ENCODE assay signal across 11 mouse cellular contexts in genomic region chr7:112502845-112503244, GRCm38 (mm10).
A peak's percentile ranks its signal among the peaks of the same experiment; 100 is the strongest.
DNase-seq lines count a peak whose midpoint lies in the region; ATAC-seq and TF ChIP-seq lines count a peak whose summit lies in the region.
"Had no signal": no experiment of that assay in that cellular context is flagged by ENCODE, and none has a peak within 500 bp of the region (broad histone marks: within the 10 kb centered on the region; RNA-seq: fewer than 3 reads in every experiment).

No protein-coding gene starts in this region.

- TF ChIP-seq CTCF in gastrocnemius, adult 2 months (IDR thresholded peaks at IDR 0.05) = no peak
- TF ChIP-seq CTCF in CH12.LX (conservative IDR thresholded peaks at IDR 0.05 in 1 of 2, IDR thresholded peaks at IDR 0.05 in 1 of 2; ENCODE audit: low read depth in 2 of 2, low read length in 2 of 2) = no peak

- intact Hi-C loops in gastrocnemius, adult 2 months (cut with DNase I) = no loop called here

- ATAC-seq in forebrain, embryonic 14.5 days = peak; percentile 47; the same call in 1 of the 2 replicates
- ATAC-seq in limb, embryonic 13.5 days (ENCODE audit: low FRiP score, low read depth) = peak; percentile 10; the same call in 1 of the 2 replicates

- dilution Hi-C loops in CH12.LX (cut with MboI; ENCODE audit: extremely low pct_ligation_motif_present, extremely low pct_unique_long_range_greater_than_20kb, low sequenced_read_pairs) = no loop called here

- no peaks in the 10 kb centered on the region for H3K27me3 ChIP-seq in CH12.LX (replicated peaks)
- H3K27me3 ChIP-seq in forebrain, embryonic 14.5 days (replicated peaks; ENCODE audit: control insufficient read depth, insufficient read depth, low read length) = no peaks in the 10 kb centered on the region
- peaks cover 8% of the 10 kb centered on the region for H3K27me3 ChIP-seq in limb, embryonic 13.5 days

- no peak for DNase-seq in gastrocnemius, adult 2 months
- no peak for DNase-seq in gastrocnemius, postnatal 4 days (ENCODE audit: low spot score in 2 of 2)
- DNase-seq in CH12.LX (ENCODE audit: extremely low read depth) = no peak
- no peak for DNase-seq in forebrain, embryonic 14.5 days (ENCODE audit: low spot score)
- no peak for DNase-seq in cerebellum, postnatal 36 days
- no peak for DNase-seq in urinary bladder, adult 18-20 months (ENCODE audit: low spot score in 2 of 2)
- DNase-seq in thymus, adult 18-20 months = no peak
- DNase-seq: adrenal gland, postnatal 25 days; heart, adult 11 months; spleen, adult 18-20 months had no signal

- 57% methylated on average over 5 of the region's 5 CpGs for WGBS in forebrain, embryonic 14.5 days
- WGBS in limb, embryonic 13.5 days = 14% methylated on average over 5 of the region's 5 CpGs

- H3K9ac ChIP-seq in CH12.LX (ENCODE audit: insufficient read depth, low read depth) = no peak overlapping the region; the same call in 1 of the 2 replicates
- no peak overlapping the region for H3K9ac ChIP-seq in forebrain, embryonic 14.5 days (ENCODE audit: low read length)
- 0 out of 2 replicates have a peak overlapping the region, but pooled peaks have one; percentile 36 for H3K9ac ChIP-seq in limb, embryonic 13.5 days

- no peak for TF ChIP-seq RAD21 in CH12.LX (IDR thresholded peaks at IDR 0.05; ENCODE audit: low read depth, low read length)

- peak overlapping the region; percentile 31; the same call in 1 of the 2 replicates for H3K27ac ChIP-seq in gastrocnemius, adult 2 months
- H3K27ac ChIP-seq in CH12.LX (ENCODE audit: insufficient read depth, low read depth) = no peak overlapping the region
- no peak overlapping the region for H3K27ac ChIP-seq in forebrain, embryonic 14.5 days (ENCODE audit: low read depth, low read length)
- H3K27ac ChIP-seq in limb, embryonic 13.5 days = peak overlapping the region; percentile 71

- in situ Hi-C loops in CH12.LX (cut with MboI; ENCODE audit: low pct_ligation_motif_present, low pct_unique_long_range_greater_than_20kb, low sequenced_read_pairs) = no loop called here

- no peak overlapping the region for H3K4me3 ChIP-seq in gastrocnemius, adult 2 months
- H3K4me3 ChIP-seq in CH12.LX (replicated peaks in 1 of 3; ENCODE audit: low read depth in 2 of 3, low read length in 2 of 3, poor library complexity in 1 of 3) = peak overlapping the region in 1 of 3 experiments; percentile 52
- H3K4me3 ChIP-seq in forebrain, embryonic 14.5 days (ENCODE audit: low read depth, low read length) = no peak overlapping the region
- no peak overlapping the region for H3K4me3 ChIP-seq in limb, embryonic 13.5 days

- no peaks in the 10 kb centered on the region for H3K9me3 ChIP-seq in CH12.LX (replicated peaks; ENCODE audit: low read length)
- H3K9me3 ChIP-seq in forebrain, embryonic 14.5 days (replicated peaks; ENCODE audit: control insufficient read depth, low read length) = no peaks in the 10 kb centered on the region
- no peaks in the 10 kb centered on the region for H3K9me3 ChIP-seq in limb, embryonic 13.5 days

- H3K4me1 ChIP-seq in CH12.LX (ENCODE audit: control insufficient read depth in 1 of 2, insufficient read depth in 2 of 2) = peaks cover 13 to 65% of the 10 kb centered on the region in 2 experiments; a peak in 3 of 4 replicates
- H3K4me1 ChIP-seq in forebrain, embryonic 14.5 days (ENCODE audit: control insufficient read depth, insufficient read depth, low read length) = peaks cover 9% of the 10 kb centered on the region; the same call in 1 of the 2 replicates
- H3K4me1 ChIP-seq in limb, embryonic 13.5 days = peaks cover 77% of the 10 kb centered on the region

- no peak for TF ChIP-seq EP300 in CH12.LX (IDR thresholded peaks at IDR 0.05; ENCODE audit: low read length)

- H3K36me3 ChIP-seq in CH12.LX (replicated peaks in 1 of 2; ENCODE audit: control insufficient read depth in 1 of 2, insufficient read depth in 1 of 2, low read length in 1 of 2) = no peaks in the 10 kb centered on the region
- no peaks in the 10 kb centered on the region for H3K36me3 ChIP-seq in forebrain, embryonic 14.5 days (ENCODE audit: control insufficient read depth, insufficient read depth, low read length)
- H3K36me3 ChIP-seq in limb, embryonic 13.5 days = no peaks in the 10 kb centered on the region

- TF ChIP-seq POLR2A in CH12.LX (IDR thresholded peaks at IDR 0.05; ENCODE audit: low read depth, low read length) = no peak

- H3K79me2 ChIP-seq in CH12.LX (replicated peaks; ENCODE audit: control insufficient read depth, extremely low read depth, insufficient read depth, poor library complexity, severe bottlenecking) = no peaks in the 10 kb centered on the region

- H3K4me2 ChIP-seq in CH12.LX (ENCODE audit: insufficient read depth, low read depth, poor library complexity, severe bottlenecking) = 0 out of 2 replicates have a peak overlapping the region, but pooled peaks have one; percentile 47
- H3K4me2 ChIP-seq in forebrain, embryonic 14.5 days (ENCODE audit: low read length) = peak overlapping the region; percentile 33; the same call in 1 of the 2 replicates
- peak overlapping the region; percentile 36 for H3K4me2 ChIP-seq in limb, embryonic 13.5 days (replicated peaks)

TF ChIP-seq in CH12.LX, 34 proteins besides CTCF, POLR2A, EP300 and RAD21:
- TF ChIP-seq USF1 (IDR thresholded peaks at IDR 0.05; ENCODE audit: low read depth, low read length) (no peak), RCOR1 (conservative IDR thresholded peaks at IDR 0.05; ENCODE audit: low read depth, low read length) (no peak), NELFE (IDR thresholded peaks at IDR 0.05; ENCODE audit: low read depth, low read length) (no peak), PAX5 (IDR thresholded peaks at IDR 0.05; ENCODE audit: low read length) (no peak), POLR2AphosphoS2 (IDR thresholded peaks at IDR 0.05; ENCODE audit: low read depth, low read length) (no peak), HCFC1 (IDR thresholded peaks at IDR 0.05; ENCODE audit: low read depth, low read length) (no peak), MXI1 (IDR thresholded peaks at IDR 0.05; ENCODE audit: low read depth, low read length) (no peak), KAT2A (IDR thresholded peaks at IDR 0.05; ENCODE audit: insufficient replicate concordance, low read length) (no peak), GABPA (IDR thresholded peaks at IDR 0.05; ENCODE audit: insufficient replicate concordance, low read depth, low read length) (no peak), ZNF384 (IDR thresholded peaks at IDR 0.05; ENCODE audit: low read depth, low read length) (no peak), CHD1 (IDR thresholded peaks at IDR 0.05; ENCODE audit: low read depth, low read length) (no peak)

Comparison
In these comparisons a context has a peak if more than half of its experiments do, and no peak if none do; other contexts are left out.
1. H3K27ac ChIP-seq: peak in gastrocnemius, adult 2 months (single experiment) and limb, embryonic 13.5 days (single experiment); none in CH12.LX (single experiment) and forebrain, embryonic 14.5 days (single experiment).
2. Peak in every context shown above with its lines, with median percentiles within 50 percentile points of each other: H3K4me2 ChIP-seq.